Mouse (Mus musculus) limb, embryonic 14.5 days (tissue): ENCODE results near the gene Samhd1. TPM values are rescaled to one million over a fixed set of nuclear protein-coding genes. Genes with fewer than 3 reads are reported as not detected.

Experiments
- ATAC-seq: fragments of 200-750 bp; cut with Nextera tagmentation; 2 replicates; pipeline ENCODE4 v1.8.0; 2017; ENCODE audit warnings: low read depth, moderate number of reproducible peaks, moderate TSS enrichment; ENCODE audit not compliant: low FRiP score
- DNase-seq: peaks from one replicate; pipeline ENCODE4 v3.0.0-alpha.2; 2015; ENCODE audit warnings: low spot score
- H3K27ac ChIP-seq: fragments of 300-500 bp; sonication (generic); replicated peaks from 2 replicates; pipeline ENCODE4 v1.5.1; 2014; ENCODE audit warnings: low read depth, mild to moderate bottlenecking, low read length, moderate library complexity, mixed read lengths
- H3K27me3 ChIP-seq: fragments of 300-500 bp; sonication (generic); 2 replicates; pipeline ENCODE4 v1.6.1; 2014; ENCODE audit warnings: low read length, mixed read lengths; ENCODE audit not compliant: control insufficient read depth, insufficient read depth
- H3K36me3 ChIP-seq: fragments of 300-500 bp; sonication (generic); 2 replicates; pipeline ENCODE4 v1.6.1; 2014; ENCODE audit warnings: mild to moderate bottlenecking, low read length, moderate library complexity, mixed read lengths; ENCODE audit not compliant: control insufficient read depth, insufficient read depth
- H3K4me1 ChIP-seq: fragments of 300-500 bp; sonication (generic); 2 replicates; pipeline ENCODE4 v1.6.1; 2014; ENCODE audit warnings: antibody characterized with exemption, low read length, mixed read lengths; ENCODE audit not compliant: control insufficient read depth, insufficient read depth
- H3K4me2 ChIP-seq: fragments of 300-500 bp; sonication (generic); replicated peaks from 2 replicates; pipeline ENCODE4 v1.6.1; 2014; ENCODE audit warnings: low read depth, mild to moderate bottlenecking, low read length, moderate library complexity; ENCODE audit not compliant: severe bottlenecking
- H3K4me3 ChIP-seq: fragments of 300-500 bp; sonication (generic); replicated peaks from 2 replicates; pipeline ENCODE4 v1.5.1; 2014; ENCODE audit warnings: low read length
- H3K9ac ChIP-seq: fragments of 300-500 bp; sonication (generic); 2 replicates; pipeline ENCODE4 v1.6.1; 2014; ENCODE audit warnings: mild to moderate bottlenecking, low read depth, low read length, moderate library complexity; ENCODE audit not compliant: severe bottlenecking
- H3K9me3 ChIP-seq: fragments of 300-500 bp; sonication (generic); 2 replicates; pipeline ENCODE4 v1.6.1; 2016; ENCODE audit warnings: low read length; ENCODE audit not compliant: control insufficient read depth
- POLR2A ChIP-seq: fragments of 200-500 bp; IDR thresholded peaks from 2 replicates; pipeline ENCODE4 v1.8.0; 2012; ENCODE audit warnings: inconsistent platforms, mild to moderate bottlenecking, moderate library complexity, borderline replicate concordance; ENCODE audit not compliant: insufficient read depth, insufficient read length; ENCODE audit errors: extremely low read depth
- WGBS: fragments of 180-500 bp; shearing (Covaris S2); extraction: QIAGEN DNeasy Blood & Tissue Kit; methylation state at CpG from one replicate; pipeline ENCODE4 v1.1.7; 2014; 5-methylcytosine and 5-hydroxymethylcytosine counted together
- polyA plus RNA-seq, 2 experiments: library from polyadenylated mRNA; depleted of rRNA in 1 of 2; stranded (reverse) in 1 of 2; unstranded in 1 of 2; fragments of >200 nt; fragmentation: Nextera tagmentation in 1 of 2; extraction: Ambion mirVana in 1 of 2; gene quantifications; 2 replicates each; pipeline versions ENCODE4 v1.2.1 to v1.2.3; 2012 to 2014

Samhd1 gene
- polyA plus RNA-seq, 2 experiments: 24.3 to 33.6 TPM

DNA sequence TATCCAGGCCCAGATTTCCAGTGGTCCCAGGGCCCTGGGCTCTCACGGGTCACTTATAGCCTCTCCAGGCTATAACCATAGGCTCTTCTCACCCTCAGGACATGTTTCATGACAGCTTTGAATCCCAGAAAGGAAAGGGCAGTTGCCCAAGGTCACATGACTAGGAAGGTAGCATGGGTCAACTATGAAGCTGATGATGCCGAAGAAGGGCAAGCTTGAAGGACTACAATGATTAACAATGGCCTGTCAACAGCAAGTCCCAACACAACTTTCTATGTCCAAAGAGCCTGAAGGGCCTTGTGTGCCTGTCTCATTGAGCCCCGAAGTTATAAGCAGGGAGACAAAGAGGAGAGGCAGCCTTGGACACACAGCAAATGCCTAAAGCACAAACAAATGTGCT lies 77.9 kb downstream of the Samhd1 start:
- H3K9ac ChIP-seq: no peak overlapping the region
- H3K9me3 ChIP-seq: no peaks in the 10 kb centered on the region
- no peaks in the 10 kb centered on the region for H3K27me3 ChIP-seq
- TF ChIP-seq POLR2A: no peak
- ATAC-seq: no peak
- H3K4me2 ChIP-seq: no peak overlapping the region
- H3K4me3 ChIP-seq: no peak overlapping the region
- WGBS: 91% methylated on average over 3 of the region's 3 CpGs
- no peak overlapping the region for H3K27ac ChIP-seq
- H3K4me1 ChIP-seq: peaks cover 23% of the 10 kb centered on the region
- no peak for DNase-seq
- H3K36me3 ChIP-seq: peaks cover 52% of the 10 kb centered on the region

DNA sequence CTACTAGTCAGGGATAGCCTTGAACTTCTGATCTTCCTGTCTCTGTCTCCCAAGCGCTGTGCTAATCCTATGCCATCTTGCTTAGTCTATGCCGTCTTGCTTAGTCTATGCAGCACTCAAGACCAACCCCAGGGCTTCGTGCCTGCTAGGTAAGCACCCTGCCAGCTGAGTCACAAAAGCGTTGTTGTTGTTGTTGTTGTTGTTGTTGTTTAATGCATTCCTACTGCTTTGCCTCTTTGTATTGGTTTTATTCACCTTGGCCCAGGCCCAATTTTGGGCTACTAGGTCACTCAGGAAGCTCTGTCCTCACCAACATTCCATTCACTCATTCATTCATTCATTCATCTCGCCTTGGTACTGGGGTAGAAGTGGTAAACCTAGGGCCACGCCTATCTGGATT lies 79.3 kb downstream of the Samhd1 start:
- DNase-seq (no peak), ATAC-seq (no peak)
- Histone ChIP-seq H3K4me2 (no peak overlapping the region), H3K9me3 (no peaks in the 10 kb centered on the region), H3K4me1 (peaks cover 23% of the 10 kb centered on the region), H3K4me3 (no peak overlapping the region), H3K36me3 (peaks cover 64% of the 10 kb centered on the region), H3K27ac (0 out of 2 replicates have a peak overlapping the region, but pooled peaks have one; percentile 66), H3K9ac (no peak overlapping the region), H3K27me3 (no peaks in the 10 kb centered on the region)
- 89% methylated on average over 6 of the region's 6 CpGs for WGBS
- no peak for TF ChIP-seq POLR2A

DNA sequence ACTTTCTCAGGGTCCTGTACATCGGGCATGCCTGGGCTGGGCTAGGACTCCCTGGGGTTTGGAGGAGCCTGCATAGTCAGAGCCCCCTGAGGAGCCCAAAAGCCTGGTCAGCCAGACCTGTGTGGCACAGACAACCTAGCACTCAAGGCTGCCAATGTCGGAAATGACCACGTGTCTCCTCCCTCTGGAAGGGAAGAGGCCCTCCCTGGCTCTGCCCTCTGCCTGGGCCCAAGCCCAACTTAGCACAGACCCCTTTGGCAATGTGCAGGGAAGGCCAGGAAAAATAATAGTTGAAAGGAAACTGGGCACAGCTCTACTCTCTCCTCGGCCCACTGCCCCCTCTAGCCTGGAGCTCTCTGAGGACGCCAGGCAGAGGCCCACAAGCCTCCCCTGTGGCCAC lies 80.2 kb downstream of the Samhd1 start:
- H3K4me1 ChIP-seq: peaks cover 23% of the 10 kb centered on the region
- TF ChIP-seq POLR2A: no peak
- H3K4me2 ChIP-seq: no peak overlapping the region
- H3K27me3 ChIP-seq: no peaks in the 10 kb centered on the region
- no peak for DNase-seq
- WGBS: 44% methylated on average over 5 of the region's 5 CpGs
- no peak for ATAC-seq
- H3K9me3 ChIP-seq: no peaks in the 10 kb centered on the region
- H3K4me3 ChIP-seq: no peak overlapping the region
- peaks cover 63% of the 10 kb centered on the region for H3K36me3 ChIP-seq
- peak overlapping the region; percentile 66 for H3K27ac ChIP-seq
- H3K9ac ChIP-seq: no peak overlapping the region

DNA sequence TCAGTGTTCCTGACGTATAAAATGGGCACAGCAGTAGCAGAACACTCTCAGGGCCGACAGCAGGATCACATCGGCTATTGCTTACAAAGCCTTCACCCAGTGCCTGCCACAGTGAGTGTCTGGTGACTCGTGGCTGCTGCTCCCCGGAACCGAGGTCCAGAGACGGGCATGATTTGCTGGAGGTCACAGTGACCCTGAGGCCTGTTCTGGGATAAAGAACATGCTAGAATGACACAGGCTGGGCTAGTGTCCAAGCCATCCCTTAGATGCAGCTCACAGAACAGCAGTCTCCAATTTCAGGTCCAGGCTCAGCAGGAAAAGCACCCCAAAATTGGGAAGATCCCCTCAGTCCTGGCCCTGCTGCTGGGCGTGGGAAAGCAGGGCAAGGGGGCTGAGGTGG lies 80.8 kb downstream of the Samhd1 start:
- H3K27me3 ChIP-seq: no peaks in the 10 kb centered on the region
- peaks cover 21% of the 10 kb centered on the region for H3K4me1 ChIP-seq
- H3K36me3 ChIP-seq: peaks cover 63% of the 10 kb centered on the region
- 0 out of 2 replicates have a peak overlapping the region, but pooled peaks have one; percentile 66 for H3K27ac ChIP-seq
- no peak for ATAC-seq
- H3K4me3 ChIP-seq: no peak overlapping the region
- TF ChIP-seq POLR2A: no peak
- H3K9me3 ChIP-seq: no peaks in the 10 kb centered on the region
- 90% methylated on average over 8 of the region's 8 CpGs for WGBS
- no peak for DNase-seq
- no peak overlapping the region for H3K4me2 ChIP-seq
- H3K9ac ChIP-seq: no peak overlapping the region

DNA sequence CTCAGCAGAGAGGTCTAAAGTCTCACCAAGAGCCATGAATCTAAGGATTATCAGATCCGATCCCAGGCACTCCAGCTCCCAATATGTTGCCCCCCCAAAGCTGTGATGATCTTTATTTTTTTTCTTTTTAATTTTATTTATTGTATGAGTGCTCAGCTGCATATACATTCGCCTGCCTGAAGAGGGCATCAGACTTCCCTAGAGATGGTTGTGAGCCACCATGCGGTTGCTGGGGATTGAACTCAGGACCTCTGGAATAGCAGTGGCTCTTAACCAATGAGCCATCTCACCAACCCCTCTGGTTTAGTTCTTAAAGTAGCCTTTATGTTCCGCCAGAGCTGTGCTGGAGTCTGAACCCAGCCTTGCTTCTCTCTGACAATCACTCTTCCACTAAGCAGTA lies 81.3 kb downstream of the Samhd1 start:
- no peak overlapping the region for H3K9ac ChIP-seq
- H3K4me2 ChIP-seq: no peak overlapping the region
- H3K36me3 ChIP-seq: peaks cover 61% of the 10 kb centered on the region
- H3K27ac ChIP-seq: no peak overlapping the region
- ATAC-seq (no peak), DNase-seq (no peak)
- H3K27me3 ChIP-seq: no peaks in the 10 kb centered on the region
- WGBS: 79% methylated on average over 4 of the region's 4 CpGs
- TF ChIP-seq POLR2A: no peak
- peaks cover 16% of the 10 kb centered on the region for H3K4me1 ChIP-seq
- no peak overlapping the region for H3K4me3 ChIP-seq
- H3K9me3 ChIP-seq: no peaks in the 10 kb centered on the region

DNA sequence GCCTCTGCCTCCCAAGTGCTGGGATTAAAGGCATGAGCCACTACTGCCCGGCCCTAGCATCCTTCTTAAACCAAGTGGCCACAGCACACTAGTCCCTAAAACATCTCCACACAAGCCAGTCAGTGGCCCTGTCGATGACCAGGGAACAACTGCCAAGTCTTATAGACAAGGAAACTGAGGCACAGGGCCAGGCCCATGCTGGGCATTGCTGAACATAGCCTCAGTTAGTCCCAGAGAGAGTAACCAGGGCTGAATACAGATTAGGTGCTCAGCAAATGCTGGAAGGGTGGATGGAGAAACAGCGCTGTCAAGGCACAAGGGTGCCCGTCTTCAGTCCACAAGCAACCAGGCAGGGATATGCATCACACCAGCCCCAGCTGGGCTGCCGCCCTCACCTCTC lies 81.9 kb downstream of the Samhd1 start:
- no peaks in the 10 kb centered on the region for H3K27me3 ChIP-seq
- no peak overlapping the region for H3K4me2 ChIP-seq
- no peak overlapping the region for H3K9ac ChIP-seq
- no peak for TF ChIP-seq POLR2A
- no peak for ATAC-seq
- WGBS: 98% methylated on average over 5 of the region's 5 CpGs
- peaks cover 10% of the 10 kb centered on the region for H3K4me1 ChIP-seq
- peaks cover 67% of the 10 kb centered on the region for H3K36me3 ChIP-seq
- no peak overlapping the region for H3K4me3 ChIP-seq
- no peak for DNase-seq
- H3K9me3 ChIP-seq: no peaks in the 10 kb centered on the region
- H3K27ac ChIP-seq: no peak overlapping the region
